Mouse (Mus musculus) ES-Bruce4 (cell line): ENCODE results near the gene Plekhm3. TPM values are rescaled to one million over a fixed set of nuclear protein-coding genes. Genes with fewer than 3 reads are reported as not detected.
"Not testable (repeated sequence)": the region's sequence is repeated elsewhere in the genome, so short reads cannot be mapped to it uniquely, and the experiment has no call there.

Experiments used
- H3K27ac ChIP-seq: 2 replicates; pipeline ENCODE4 v1.5.1; 2012; ENCODE audit warnings: low read length, inconsistent platforms; ENCODE audit not compliant: insufficient read depth
- H3K27me3 ChIP-seq: 2 replicates; pipeline ENCODE4 v1.6.1; 2012; ENCODE audit warnings: mild to moderate bottlenecking, low read length, inconsistent platforms; ENCODE audit not compliant: control insufficient read depth, poor library complexity, insufficient read depth, severe bottlenecking
- H3K36me3 ChIP-seq: 2 replicates; pipeline ENCODE4 v1.6.1; 2012; ENCODE audit warnings: inconsistent platforms, mild to moderate bottlenecking, low read length, moderate library complexity; ENCODE audit not compliant: control insufficient read depth, poor library complexity, insufficient read depth, severe bottlenecking
- H3K4me1 ChIP-seq: one replicate; pipeline ENCODE4 v1.8.1; 2011; ENCODE audit warnings: low read length; ENCODE audit not compliant: control insufficient read depth, insufficient read depth
- H3K4me3 ChIP-seq: 2 replicates; pipeline ENCODE4 v1.5.1; 2011; ENCODE audit warnings: low read depth, mild to moderate bottlenecking, low read length
- H3K9ac ChIP-seq: 2 replicates; pipeline ENCODE4 v1.6.1; 2012; ENCODE audit warnings: low read depth, mild to moderate bottlenecking, inconsistent platforms; ENCODE audit not compliant: poor library complexity, severe bottlenecking
- H3K9me3 ChIP-seq: replicated peaks from 2 replicates; pipeline ENCODE4 v1.6.1; 2012; ENCODE audit warnings: mild to moderate bottlenecking, low read length, inconsistent platforms; ENCODE audit not compliant: control insufficient read depth, poor library complexity, insufficient read depth, severe bottlenecking
- CTCF ChIP-seq: IDR thresholded peaks from one replicate; pipeline ENCODE4 v1.8.1; 2011; ENCODE audit warnings: low read depth, low read length
- EP300 ChIP-seq: IDR thresholded peaks from 2 replicates; pipeline ENCODE4 v1.6.1; 2011; ENCODE audit warnings: low read depth, low read length; ENCODE audit not compliant: insufficient read depth
- POLR2A ChIP-seq: IDR thresholded peaks from one replicate; pipeline ENCODE4 v1.8.1; 2011; ENCODE audit warnings: low read length; ENCODE audit not compliant: insufficient read depth
- polyA plus RNA-seq: library from polyadenylated mRNA; stranded (reverse); fragments of >200 nt; gene quantifications from 2 replicates; pipeline ENCODE4 v1.2.4, GENCODE M21; 2011; ENCODE audit warnings: low read depth; ENCODE audit not compliant: missing spikeins, insufficient read depth, insufficient read length

Gene Plekhm3
- polyA plus RNA-seq, 1 experiment: 9.5 TPM

DNA sequence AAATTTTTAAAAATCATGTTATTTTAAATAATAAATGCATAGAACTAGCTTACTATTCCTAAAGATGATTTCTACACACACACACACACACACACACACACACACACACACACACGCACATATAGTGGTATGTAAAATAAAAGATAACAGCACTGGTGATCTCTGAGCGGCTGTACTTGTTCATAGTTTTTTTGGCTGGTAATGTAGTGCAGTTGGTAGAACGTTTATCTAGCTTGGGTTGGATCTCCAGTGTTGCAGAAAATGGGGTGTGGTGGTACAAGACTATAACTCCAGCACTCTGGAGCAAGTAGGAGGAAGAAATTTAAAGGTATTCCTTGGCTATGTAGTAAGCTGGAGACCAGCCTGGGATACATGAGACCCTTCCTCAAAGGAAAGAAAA, 26.6 kb upstream of the Plekhm3 start:
- H3K9me3 ChIP-seq: no peaks in the 10 kb centered on the region
- no peak overlapping the region for H3K27ac ChIP-seq
- no peaks in the 10 kb centered on the region for H3K4me1 ChIP-seq
- H3K9ac ChIP-seq: no peak overlapping the region
- H3K4me3 ChIP-seq: no peak overlapping the region
- TF ChIP-seq POLR2A (no peak), CTCF (no peak), EP300 (no peak)
- no peaks in the 10 kb centered on the region for H3K36me3 ChIP-seq
- no peaks in the 10 kb centered on the region for H3K27me3 ChIP-seq

GRCm38 (mm10) chr1:64978321-64978799, 21.7 kb upstream of the Plekhm3 start:
- no peak overlapping the region for H3K4me3 ChIP-seq
- H3K4me1 ChIP-seq: no peaks in the 10 kb centered on the region
- no peaks in the 10 kb centered on the region for H3K27me3 ChIP-seq
- H3K9me3 ChIP-seq: no peaks in the 10 kb centered on the region
- H3K36me3 ChIP-seq: no peaks in the 10 kb centered on the region
- no peak overlapping the region for H3K9ac ChIP-seq
- TF ChIP-seq EP300 (no peak), POLR2A (no peak), CTCF (no peak)
- H3K27ac ChIP-seq: no peak overlapping the region

DNA sequence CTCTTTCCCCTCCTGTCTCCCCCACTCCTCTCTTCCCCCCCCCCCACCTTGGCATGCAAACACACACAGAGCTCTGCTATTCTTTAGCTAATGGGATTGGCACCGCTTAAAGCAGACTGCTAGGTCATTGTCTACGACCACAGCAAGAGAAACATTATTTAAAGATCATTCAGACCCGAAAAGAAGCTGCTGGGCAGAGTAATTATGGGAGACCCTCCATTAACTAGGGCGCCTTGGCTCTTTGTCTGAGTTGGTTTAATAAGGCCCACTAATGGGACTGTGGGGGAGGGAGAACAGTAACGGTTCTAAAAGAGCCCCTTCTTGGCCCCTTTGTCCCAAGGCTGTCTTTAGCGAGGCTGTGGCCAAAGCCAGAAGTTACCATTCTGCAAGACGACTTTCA, 18.7 kb upstream of the Plekhm3 start:
- H3K36me3 ChIP-seq: no peaks in the 10 kb centered on the region
- H3K4me3 ChIP-seq: no peak overlapping the region
- H3K9ac ChIP-seq: no peak overlapping the region
- no peaks in the 10 kb centered on the region for H3K27me3 ChIP-seq
- H3K27ac ChIP-seq: no peak overlapping the region
- no peak for TF ChIP-seq EP300
- no peak for TF ChIP-seq POLR2A
- no peak for TF ChIP-seq CTCF
- no peaks in the 10 kb centered on the region for H3K9me3 ChIP-seq
- no peaks in the 10 kb centered on the region for H3K4me1 ChIP-seq

DNA sequence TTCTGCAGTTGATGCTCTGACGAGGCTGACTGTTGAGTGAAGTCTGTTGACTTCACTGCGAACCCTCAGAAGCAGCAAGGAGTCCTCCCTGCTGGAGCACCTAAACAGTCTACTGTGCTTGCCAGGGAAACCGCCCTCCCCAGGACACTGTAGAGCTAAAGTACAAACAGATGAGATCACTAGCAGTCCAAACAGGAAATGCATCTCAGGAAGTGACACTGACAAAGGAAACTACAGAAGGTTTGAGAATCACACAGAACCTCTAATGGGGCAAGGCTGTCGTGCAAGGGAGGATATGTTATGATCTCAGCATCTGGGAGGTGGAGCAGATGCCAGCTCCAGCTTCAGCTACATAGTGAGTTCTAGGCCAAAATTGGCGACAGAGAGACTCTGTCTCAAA, 14.1 kb upstream of the Plekhm3 start:
- H3K4me1 ChIP-seq: no peaks in the 10 kb centered on the region
- no peak overlapping the region for H3K27ac ChIP-seq
- no peaks in the 10 kb centered on the region for H3K27me3 ChIP-seq
- H3K9ac ChIP-seq: no peak overlapping the region
- TF ChIP-seq EP300 (no peak), POLR2A (no peak), CTCF (no peak)
- no peaks in the 10 kb centered on the region for H3K36me3 ChIP-seq
- no peak overlapping the region for H3K4me3 ChIP-seq
- H3K9me3 ChIP-seq: peaks cover 7% of the 10 kb centered on the region

DNA sequence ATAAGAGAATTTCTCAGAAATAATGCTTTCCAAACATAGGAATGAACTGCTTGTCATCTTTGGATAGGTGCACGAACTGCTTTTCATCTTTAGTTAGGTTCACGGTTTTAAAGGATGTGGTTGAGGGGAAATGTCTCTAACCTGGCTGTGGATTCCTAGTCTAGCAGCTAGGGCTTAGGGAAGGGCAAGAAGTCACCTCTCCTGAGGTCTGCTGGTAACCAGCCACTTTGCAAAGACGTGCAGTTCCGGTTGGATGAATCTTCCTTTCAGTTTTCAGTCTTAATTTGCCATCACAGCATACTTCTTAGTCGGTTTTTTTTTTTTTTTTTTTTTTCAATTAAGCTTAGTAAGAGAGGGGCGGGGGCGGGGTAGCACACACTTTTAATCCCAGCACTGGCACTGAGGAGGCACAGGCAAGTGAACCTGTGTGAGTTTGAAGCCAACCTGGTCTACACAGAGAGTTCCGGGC, 431 bp upstream of the Plekhm3 start:
- no peak overlapping the region for H3K27ac ChIP-seq

GRCm38 (mm10) chr1:64954786-64955185, 1.8 kb downstream of the Plekhm3 start:
- not testable (repeated sequence) for H3K36me3 ChIP-seq, H3K4me3 ChIP-seq, H3K4me1 ChIP-seq, H3K27ac ChIP-seq, H3K9ac ChIP-seq, H3K9me3 ChIP-seq, H3K27me3 ChIP-seq

More for the DNA sequence above, 431 bp upstream of the Plekhm3 start:
- no peak overlapping the region for H3K9ac ChIP-seq
- no peaks in the 10 kb centered on the region for H3K36me3 ChIP-seq
- no peak overlapping the region for H3K4me3 ChIP-seq
- H3K9me3 ChIP-seq: peaks cover 12% of the 10 kb centered on the region
- TF ChIP-seq EP300 (no peak), CTCF (no peak), POLR2A (no peak)
- no peaks in the 10 kb centered on the region for H3K27me3 ChIP-seq
- peaks cover 2% of the 10 kb centered on the region for H3K4me1 ChIP-seq
